Mouse (Mus musculus) layer of hippocampus, adult 11-12 months (tissue): Measurements from ENCODE around the gene Coro1c.
A peak's percentile ranks its signal among the peaks of the same experiment; 100 is the strongest.
"Not testable (repeated sequence)": the region's sequence is repeated elsewhere in the genome, so short reads cannot be mapped to it uniquely, and the experiment has no call there.

ENCODE experiments used
- DNase-seq: peaks from one replicate; pipeline ENCODE4 v3.0.0; 2022; ENCODE audit warnings: low spot score

The Coro1c gene

GRCm38 (mm10) chr5:113828481-113828880 lies 80.1 kb downstream of the Coro1c start:
- no peak for DNase-seq

- no peak for DNase-seq
Observed at GRCm38 (mm10) chr5:113827991-113828411, 80.6 kb downstream of the Coro1c start.

- no peak for DNase-seq
Observed at GRCm38 (mm10) chr5:113826619-113827018, 81.9 kb downstream of the Coro1c start.

- no peak for DNase-seq
Observed at GRCm38 (mm10) chr5:113825558-113825957, 83.0 kb downstream of the Coro1c start.

- DNase-seq: no peak
Observed at GRCm38 (mm10) chr5:113824228-113824627, 84.3 kb downstream of the Coro1c start.

GRCm38 (mm10) chr5:113818572-113818971 lies 90.0 kb downstream of the Coro1c start:
- no peak for DNase-seq

GRCm38 (mm10) chr5:113815638-113816152 lies 92.9 kb downstream of the Coro1c start:
- DNase-seq: peak; percentile 63

- no peak for DNase-seq
Observed at GRCm38 (mm10) chr5:113815041-113815389, 93.5 kb downstream of the Coro1c start.

GRCm38 (mm10) chr5:113814111-113815040 lies 94.2 kb downstream of the Coro1c start:
- DNase-seq: no peak

- no peak for DNase-seq
Observed at GRCm38 (mm10) chr5:113813608-113814007, 95.0 kb downstream of the Coro1c start.

- DNase-seq: no peak
Observed at GRCm38 (mm10) chr5:113812638-113813037, 95.9 kb downstream of the Coro1c start.

- DNase-seq: not testable (repeated sequence)
Observed at GRCm38 (mm10) chr5:113811824-113812420, 96.6 kb downstream of the Coro1c start.

- no peak for DNase-seq
Observed at GRCm38 (mm10) chr5:113810111-113810510, 98.4 kb downstream of the Coro1c start.

- DNase-seq: no peak
Observed at GRCm38 (mm10) chr5:113808177-113808576, 100.4 kb downstream of the Coro1c start.

- no peak for DNase-seq
Observed at GRCm38 (mm10) chr5:113807712-113808111, 100.8 kb downstream of the Coro1c start.

- DNase-seq: no peak
Observed at GRCm38 (mm10) chr5:113806414-113806813, 102.1 kb downstream of the Coro1c start.

GRCm38 (mm10) chr5:113805301-113805700 lies 103.3 kb downstream of the Coro1c start:
- no peak for DNase-seq

GRCm38 (mm10) chr5:113804395-113804966 lies 104.1 kb downstream of the Coro1c start:
- DNase-seq: no peak

- no peak for DNase-seq
Observed at GRCm38 (mm10) chr5:113800280-113800679, 108.3 kb downstream of the Coro1c start, which contains the start of gene Tmem119. Tmem119 (minus strand) TSS chr5:113800516.

GRCm38 (mm10) chr5:113799691-113800090 lies 108.9 kb downstream of the Coro1c start:
- DNase-seq: no peak

- DNase-seq: no peak
Observed at GRCm38 (mm10) chr5:113798525-113798924, 110.0 kb downstream of the Coro1c start.

GRCm38 (mm10) chr5:113797149-113797882 lies 111.2 kb downstream of the Coro1c start:
- DNase-seq: no peak
